Mouse (Mus musculus): Measurements from ENCODE around the gene Casp4. TPM values are rescaled to one million over a fixed set of nuclear protein-coding genes. Genes with fewer than 3 reads are reported as not detected.

The Casp4 gene
- 58.5 TPM for polyA plus RNA-seq (2015; fragmentation: Illumina TruSeq; extraction: RNeasy Lipid Tissue Mini Kit (QIAGEN cat#74804); ENCODE audit: insufficient read depth, low replicate concordance)

DNA sequence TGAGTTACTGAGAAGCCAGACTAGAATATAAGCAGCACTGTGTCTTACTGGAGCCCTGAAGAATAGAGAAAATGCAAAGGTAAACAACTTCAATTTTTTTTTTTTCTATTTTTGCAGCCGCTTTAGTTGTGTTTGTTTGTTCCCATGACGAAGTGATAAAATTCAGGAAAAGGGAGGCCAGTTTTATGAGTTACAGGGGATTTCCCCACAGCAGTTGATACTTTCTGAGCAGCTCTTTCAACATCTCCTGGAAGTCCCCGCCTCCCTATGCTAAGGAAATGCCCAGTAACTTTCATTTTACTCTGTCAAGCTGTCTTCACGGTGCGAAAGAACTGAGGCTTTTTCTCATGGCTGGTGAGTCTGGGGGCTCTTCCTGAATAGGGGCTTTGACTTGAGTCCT is at the start of gene Casp4:
TSS of gene Casp4 (plus strand) at position 268 of the 400 bp plus-strand sequence.

GRCm38 (mm10) chr9:5298329-5299131 is 10.1 kb upstream of the Casp4 start, which contains the start of gene Casp1:
Gene Casp1, plus strand, starts transcription at chr9:5298517.

DNA sequence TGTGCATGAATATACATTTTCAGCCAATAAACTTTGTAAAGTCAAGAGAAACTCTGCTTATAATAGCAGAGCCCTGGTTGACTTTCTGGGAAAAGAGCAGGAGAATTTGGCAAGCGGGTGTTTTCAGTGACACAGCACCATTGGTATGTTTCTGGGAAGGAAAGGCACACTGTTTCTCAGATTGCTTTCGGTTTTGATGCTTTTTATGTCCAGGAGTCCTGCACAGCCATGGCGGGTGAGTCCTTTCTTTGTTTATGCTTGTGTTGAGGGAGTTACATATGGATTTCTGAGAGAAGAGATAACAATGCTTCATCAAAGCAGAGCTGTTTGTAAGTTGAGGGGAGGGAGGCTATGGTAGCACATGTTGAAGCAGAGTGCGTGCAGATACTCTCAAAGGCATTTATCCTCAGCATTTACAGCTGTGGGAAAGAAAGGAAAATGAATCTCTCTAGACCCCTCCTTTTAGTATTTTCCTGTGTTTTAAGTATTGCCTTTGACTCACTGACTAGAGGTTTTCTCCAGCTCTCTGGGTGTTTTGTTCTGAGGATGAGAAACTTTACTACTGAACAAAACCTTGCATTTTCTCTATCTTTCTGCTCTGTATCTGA is 36.8 kb downstream of the Casp4 start, which contains the start of gene Casp12:
TSS of gene Casp12 (plus strand) at position 140 of the 608 bp plus-strand sequence.

Other genes starting within 250 kb of the Casp4 start
- 82.1 TPM for gene Casp1, start 10.3 kb upstream of the Casp4 start, polyA plus RNA-seq (2015; fragmentation: Illumina TruSeq; extraction: RNeasy Lipid Tissue Mini Kit (QIAGEN cat#74804); ENCODE audit: insufficient read depth, low replicate concordance)
- gene Casp12, start 36.6 kb downstream of the Casp4 start, polyA plus RNA-seq (2015; fragmentation: Illumina TruSeq; extraction: RNeasy Lipid Tissue Mini Kit (QIAGEN cat#74804); ENCODE audit: insufficient read depth, low replicate concordance) = 16.5 TPM